Mouse (Mus musculus): ENCODE data around the gene Etv2.

- TF ChIP-seq POLR2A (IDR thresholded peaks at IDR 0.05; ENCODE audit: insufficient read length, low read depth) (no peak), CEBPB (IDR thresholded peaks at IDR 0.05; ENCODE audit: insufficient read depth, poor library complexity, severe bottlenecking) (no peak), TCF3 (IDR thresholded peaks at IDR 0.05; ENCODE audit: insufficient read length, low read depth) (no peak), MAX (IDR thresholded peaks at IDR 0.05; ENCODE audit: low read depth) (no peak), REST (IDR thresholded peaks at IDR 0.05; ENCODE audit: insufficient read depth, insufficient read length) (no peak)
Observed at GRCm38 (mm10) chr7:30678263-30678975, 42.8 kb upstream of the Etv2 start.
